Mouse (Mus musculus) cortical plate, adult 2 months (tissue): Measurements from ENCODE around the gene Kmt5c. TPM values are rescaled to one million over a fixed set of nuclear protein-coding genes. Genes with fewer than 3 reads are reported as not detected.
"Not testable (repeated sequence)": the region's sequence is repeated elsewhere in the genome, so short reads cannot be mapped to it uniquely, and the experiment has no call there.

ENCODE experiments used
- H3K27ac ChIP-seq: fragments of 200-500 bp; 2 replicates; pipeline ENCODE4 v1.5.1; 2012; ENCODE audit warnings: low read length, control low read depth, inconsistent platforms; ENCODE audit not compliant: insufficient read depth
- H3K4me1 ChIP-seq: fragments of 200-500 bp; 2 replicates; pipeline ENCODE4 v1.6.1; 2011; ENCODE audit warnings: low read length; ENCODE audit not compliant: control insufficient read depth, insufficient read depth
- H3K4me3 ChIP-seq: fragments of 200-500 bp; 2 replicates; pipeline ENCODE4 v1.5.1; 2011; ENCODE audit warnings: mild to moderate bottlenecking, low read length, control low read depth; ENCODE audit not compliant: insufficient read depth
- CTCF ChIP-seq: fragments of 200-500 bp; IDR thresholded peaks from 2 replicates; pipeline ENCODE4 v1.5.1; 2011; ENCODE audit warnings: mild to moderate bottlenecking, control low read depth, low read length; ENCODE audit not compliant: insufficient read depth; ENCODE audit errors: extremely low read depth
- POLR2A ChIP-seq: fragments of 200-500 bp; IDR thresholded peaks from 2 replicates; pipeline ENCODE4 v1.6.1; 2011; ENCODE audit warnings: mild to moderate bottlenecking, low read length, control low read depth; ENCODE audit not compliant: insufficient read depth; ENCODE audit errors: extremely low read depth
- polyA plus RNA-seq: library from polyadenylated mRNA; depleted of rRNA; stranded (reverse); fragments of >200 nt; gene quantifications from 2 replicates; pipeline ENCODE4 v1.2.3, GENCODE M21; 2012; rRNA removed

Gene Kmt5c
- polyA plus RNA-seq, 1 experiment, result 60.1 TPM

- Histone ChIP-seq H3K27ac (no peak overlapping the region), H3K4me1 (peaks cover 2% of the 10 kb centered on the region; the same call in 1 of the 2 replicates)
- TF ChIP-seq POLR2A (no peak), CTCF (no peak)
These were observed 43.9 kb downstream of the Kmt5c start for GRCm38 (mm10) chr7:4783667-4784268.

GRCm38 (mm10) chr7:4788499-4789435 is 48.9 kb downstream of the Kmt5c start:
- H3K27ac ChIP-seq, result no peak overlapping the region
- H3K4me1 ChIP-seq, result peaks cover 3% of the 10 kb centered on the region; the same call in 1 of the 2 replicates
- H3K4me3 ChIP-seq, result peak overlapping the region; percentile 64
- TF ChIP-seq CTCF, result no peak
- peak; percentile 36; the same call in 1 of the 2 replicates for TF ChIP-seq POLR2A

More at GRCm38 (mm10) chr7:4783667-4784268, 43.9 kb downstream of the Kmt5c start:
- no peak overlapping the region for H3K4me3 ChIP-seq

- no peak within 1 kb of the TSS for H3K27ac ChIP-seq
- no peak for TF ChIP-seq CTCF
- TF ChIP-seq POLR2A, result no peak
- peak within 1 kb of the TSS; percentile 64 for H3K4me3 ChIP-seq
- H3K4me1 ChIP-seq, result peaks cover 5% of the 10 kb centered on the region; the same call in 1 of the 2 replicates
These were observed 49.6 kb downstream of the Kmt5c start, which contains the start of gene Tmem238 for GRCm38 (mm10) chr7:4789436-4789935. Gene Tmem238 (minus strand): TSS chr7:4789656.

GRCm38 (mm10) chr7:4792278-4793212 is 52.6 kb downstream of the Kmt5c start, which contains the start of gene Rpl28:
Gene Rpl28 (plus strand): TSS chr7:4792874.
- Histone ChIP-seq H3K4me1 (peaks cover 5% of the 10 kb centered on the region; the same call in 1 of the 2 replicates), H3K27ac (peak within 1 kb of the TSS; percentile 67), H3K4me3 (peak within 1 kb of the TSS; percentile 71)
- TF ChIP-seq POLR2A (peak; percentile 98), CTCF (no peak)

GRCm38 (mm10) chr7:4793248-4793647 is 53.3 kb downstream of the Kmt5c start:
- H3K4me3 ChIP-seq, result peak overlapping the region; percentile 71

GRCm38 (mm10) chr7:4793674-4794073 is 53.8 kb downstream of the Kmt5c start:
- Histone ChIP-seq H3K4me1 (peaks cover 4% of the 10 kb centered on the region; the same call in 1 of the 2 replicates), H3K27ac (no peak overlapping the region), H3K4me3 (peak overlapping the region; percentile 71)
- TF ChIP-seq CTCF (no peak), POLR2A (no peak)

More at GRCm38 (mm10) chr7:4793248-4793647, 53.3 kb downstream of the Kmt5c start:
- not testable (repeated sequence) for H3K27ac ChIP-seq, H3K4me1 ChIP-seq

GRCm38 (mm10) chr7:4794631-4795168 is 54.8 kb downstream of the Kmt5c start:
- TF ChIP-seq POLR2A (no peak), CTCF (no peak)
- Histone ChIP-seq H3K4me1 (peaks cover 3% of the 10 kb centered on the region; the same call in 1 of the 2 replicates), H3K4me3 (no peak overlapping the region; the same call in 1 of the 2 replicates), H3K27ac (no peak overlapping the region)

GRCm38 (mm10) chr7:4795767-4796433 is 56.0 kb downstream of the Kmt5c start:
- Histone ChIP-seq H3K4me3 (no peak overlapping the region), H3K27ac (no peak overlapping the region), H3K4me1 (peaks cover 3% of the 10 kb centered on the region; the same call in 1 of the 2 replicates)
- TF ChIP-seq POLR2A, result peak; percentile 32; the same call in 1 of the 2 replicates
- TF ChIP-seq CTCF, result peak; percentile 45; the same call in 1 of the 2 replicates

Other genes with a start within 250 kb of the Kmt5c start
- 105 and 107 TPM in 2 replicates for gene Ppp1r12c, start 238.4 kb upstream of the Kmt5c start, polyA plus RNA-seq
- 9.6 and 10.1 TPM in 2 replicates for gene Tnnt1, start 223.7 kb upstream of the Kmt5c start, polyA plus RNA-seq
- 1.3 and 1.9 TPM in 2 replicates for gene Tnni3, start 215.9 kb upstream of the Kmt5c start, polyA plus RNA-seq
- gene Dnaaf3, start 207.7 kb upstream of the Kmt5c start, polyA plus RNA-seq, result 1.0 and 1.3 TPM in 2 replicates
- gene Syt5, start 192.6 kb upstream of the Kmt5c start, polyA plus RNA-seq, result 218 and 229 TPM in 2 replicates
- gene Ptprh, start 136.1 kb upstream of the Kmt5c start, polyA plus RNA-seq, result 1.0 and 1.6 TPM in 2 replicates
- 29.0 and 31.5 TPM in 2 replicates for gene Tmem86b, start 108.7 kb upstream of the Kmt5c start, polyA plus RNA-seq
- gene Ppp6r1, start 81.1 kb upstream of the Kmt5c start, polyA plus RNA-seq, result 143 and 145 TPM in 2 replicates
- 107 and 108 TPM in 2 replicates for gene Hspbp1, start 55.0 kb upstream of the Kmt5c start, polyA plus RNA-seq
- gene Brsk1, start 49.5 kb upstream of the Kmt5c start, polyA plus RNA-seq, result 305 and 330 TPM in 2 replicates
- gene Tmem150b, start 14.9 kb upstream of the Kmt5c start, polyA plus RNA-seq, result 0.09 TPM in 1 of 2 replicates, not detected in the other
- 15.1 and 20.3 TPM in 2 replicates for gene Cox6b2, start 13.0 kb downstream of the Kmt5c start, polyA plus RNA-seq
- not detected in 2 replicates for gene Fam71e2, start 31.2 kb downstream of the Kmt5c start, polyA plus RNA-seq
- gene Il11, start 42.7 kb downstream of the Kmt5c start, polyA plus RNA-seq, result 0.35 and 0.36 TPM in 2 replicates
- not detected in 2 replicates for gene Tmem190, start 42.8 kb downstream of the Kmt5c start, polyA plus RNA-seq
- gene Tmem238, start 49.5 kb downstream of the Kmt5c start, polyA plus RNA-seq, result 4.6 and 4.9 TPM in 2 replicates
- 257 and 299 TPM in 2 replicates for gene Rpl28, start 52.8 kb downstream of the Kmt5c start, polyA plus RNA-seq
- 177 and 181 TPM in 2 replicates for gene Ube2s, start 72.5 kb downstream of the Kmt5c start, polyA plus RNA-seq
- gene Shisa7, start 104.6 kb downstream of the Kmt5c start, polyA plus RNA-seq, result 135 and 143 TPM in 2 replicates
- 12.3 and 15.7 TPM in 2 replicates for gene Isoc2b, start 130.1 kb downstream of the Kmt5c start, polyA plus RNA-seq
- 11.7 and 11.8 TPM in 2 replicates for gene Isoc2a, start 137.0 kb downstream of the Kmt5c start, polyA plus RNA-seq
- gene Gm36210, start 166.4 kb downstream of the Kmt5c start, polyA plus RNA-seq, result 0.31 and 0.32 TPM in 2 replicates
- gene Zfp628, start 175.1 kb downstream of the Kmt5c start, polyA plus RNA-seq, result 9.7 TPM in 2 replicates
- 91.7 and 94.0 TPM in 2 replicates for gene Nat14, start 181.9 kb downstream of the Kmt5c start, polyA plus RNA-seq
- gene Ssc5d, start 185.7 kb downstream of the Kmt5c start, polyA plus RNA-seq, result 3.8 and 4.1 TPM in 2 replicates
- gene Sbk2, start 224.3 kb downstream of the Kmt5c start, polyA plus RNA-seq, result 0.32 and 0.48 TPM in 2 replicates
- 1.2 TPM in 2 replicates for gene Sbk3, start 231.1 kb downstream of the Kmt5c start, polyA plus RNA-seq